Mouse (Mus musculus) hindlimb bud, embryonic 11.5 days (tissue): ENCODE data around the gene Tspoap1.

Source experiments
- DNase-seq: peaks from one replicate; pipeline ENCODE4 v3.0.0-alpha.2; 2012; ENCODE audit warnings: low read depth, low spot score; ENCODE audit errors: extremely low spot score

Tspoap1 gene

GRCm38 (mm10) chr11:87805448-87805847 lies 45.1 kb downstream of the Tspoap1 start:
- peak; percentile 5 for DNase-seq

- DNase-seq = no peak
These were observed 47.1 kb downstream of the Tspoap1 start for GRCm38 (mm10) chr11:87807433-87807832.

GRCm38 (mm10) chr11:87808236-87808635 lies 47.9 kb downstream of the Tspoap1 start:
- no peak for DNase-seq

GRCm38 (mm10) chr11:87811396-87811795 lies 51.1 kb downstream of the Tspoap1 start:
- DNase-seq = no peak

- DNase-seq = no peak
These were observed 54.5 kb downstream of the Tspoap1 start for GRCm38 (mm10) chr11:87814831-87815230.

- no peak for DNase-seq
These were observed 56.5 kb downstream of the Tspoap1 start for GRCm38 (mm10) chr11:87816707-87817442.

- DNase-seq = no peak
These were observed 57.1 kb downstream of the Tspoap1 start for GRCm38 (mm10) chr11:87817443-87817773.

- no peak for DNase-seq
These were observed 61.2 kb downstream of the Tspoap1 start for GRCm38 (mm10) chr11:87821502-87821901.

GRCm38 (mm10) chr11:87828239-87828900 lies 68.0 kb downstream of the Tspoap1 start, which contains the start of gene Lpo:
TSS of gene Lpo (minus strand) at chr11:87828289.
- DNase-seq = no peak
